Mouse (Mus musculus) thymus, adult 2 months (tissue): ENCODE data around the gene Hspa5.

Experiments
- CTCF ChIP-seq: fragments of 200-500 bp; IDR thresholded peaks from 2 replicates; pipeline ENCODE4 v1.5.1; 2012; ENCODE audit warnings: mild to moderate bottlenecking, control low read depth, low read length, moderate library complexity, borderline replicate concordance; ENCODE audit not compliant: control insufficient read depth, poor library complexity, insufficient read depth; ENCODE audit errors: extremely low read depth
- POLR2A ChIP-seq: fragments of 200-500 bp; IDR thresholded peaks from 2 replicates; pipeline ENCODE4 v1.6.1; 2012; ENCODE audit warnings: mild to moderate bottlenecking, low read length, control low read depth, moderate library complexity; ENCODE audit not compliant: control insufficient read depth, poor library complexity, insufficient read depth; ENCODE audit errors: extremely low read depth

DNA sequence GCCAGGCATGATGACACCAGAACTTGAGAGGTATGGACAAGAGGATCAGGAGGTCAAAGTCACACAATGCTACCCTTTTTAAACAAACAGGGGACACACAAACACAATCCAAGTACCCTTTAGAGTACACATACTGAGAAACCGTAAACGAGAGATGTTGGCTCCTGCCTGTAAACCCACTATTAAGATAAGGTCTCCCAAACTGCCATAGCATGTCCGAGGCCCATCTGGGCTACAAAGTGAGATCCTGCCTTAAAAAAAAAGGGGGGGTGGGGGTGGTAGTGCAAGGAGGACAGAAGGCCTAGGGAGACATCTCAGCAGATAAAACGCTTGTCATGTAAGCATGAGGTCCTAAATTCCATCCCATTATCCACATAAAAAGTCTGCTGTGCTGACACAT is 23.3 kb upstream of the Hspa5 start:
- TF ChIP-seq CTCF (no peak), POLR2A (no peak)
